Mouse (Mus musculus): Measurements from ENCODE around the gene Gm813.

GRCm38 (mm10) chr16:58663816-58664215 lies 47.0 kb upstream of the Gm813 start:
- no peak for TF ChIP-seq CTCF (IDR thresholded peaks at IDR 0.05; ENCODE audit: low read depth, low read length)
- TF ChIP-seq POLR2A (IDR thresholded peaks at IDR 0.05; ENCODE audit: borderline replicate concordance, low read depth, low read length), result no peak

Data from bone marrow macrophage, adult 2 months (primary cell).